Mouse (Mus musculus): ENCODE results near the gene Art3. TPM values are rescaled to one million over a fixed set of nuclear protein-coding genes. Genes with fewer than 3 reads are reported as not detected.

Gene Art3
- 0.78 and 2.5 TPM in 2 replicates for polyA plus RNA-seq (2014; fragmentation: Nextera tagmentation; extraction: Ambion mirVana)

DNA sequence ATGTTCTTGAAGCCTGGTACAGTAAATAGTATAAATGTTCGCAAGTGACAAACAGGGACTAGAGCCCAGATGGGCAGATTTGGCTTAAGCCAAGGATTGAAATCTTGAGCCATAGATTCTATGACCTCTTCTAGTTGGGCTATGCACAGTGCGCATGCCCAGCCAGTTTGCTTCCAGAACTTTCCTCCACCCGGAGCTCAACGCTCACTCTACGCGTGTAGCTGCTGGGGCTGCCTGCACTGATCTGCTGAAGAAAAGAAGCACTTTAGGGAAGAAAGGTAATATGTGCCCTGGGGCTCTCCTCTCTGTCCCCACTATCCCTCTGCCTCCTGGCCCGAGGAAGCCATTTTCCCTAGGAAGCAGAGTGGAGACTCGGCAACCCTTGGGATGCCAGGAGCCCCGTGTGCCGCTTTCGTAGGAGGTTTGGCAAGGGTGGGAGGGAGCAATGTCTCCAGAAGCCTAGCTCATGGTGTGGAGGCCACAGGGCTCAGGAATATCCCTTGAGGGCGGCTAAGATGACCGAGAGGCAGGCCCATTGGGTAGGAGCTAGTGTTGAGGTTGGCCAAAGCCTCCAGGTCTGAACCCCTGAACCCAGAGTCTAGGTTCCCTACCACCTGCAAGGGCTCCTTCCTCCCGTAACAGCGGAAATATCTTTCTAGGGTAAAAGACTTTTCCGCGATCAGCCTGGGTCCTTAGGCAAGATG, at the start of gene Art3:
Art3 (plus strand) TSS at position 193 of the 704 bp plus-strand sequence.
- no peak for DNase-seq (ENCODE audit: low spot score, missing footprints)
- WGBS = 94% methylated on average over 17 of the region's 17 CpGs
- no peak within 1 kb of the TSS for H3K4me2 ChIP-seq
- no peaks in the 10 kb centered on the region for H3K9me3 ChIP-seq (ENCODE audit: control insufficient read depth, low read length)
- no peak within 1 kb of the TSS for H3K4me3 ChIP-seq (ENCODE audit: low read depth, low read length)
- no peak within 1 kb of the TSS for H3K27ac ChIP-seq (ENCODE audit: low read depth, low read length)
- H3K36me3 ChIP-seq (ENCODE audit: control insufficient read depth, insufficient read depth, low read length) = no peaks in the 10 kb centered on the region
- H3K4me1 ChIP-seq (ENCODE audit: control insufficient read depth, insufficient read depth, low read length) = no peaks in the 10 kb centered on the region
- H3K9ac ChIP-seq (ENCODE audit: low read length) = no peak within 1 kb of the TSS
- no peaks in the 10 kb centered on the region for H3K27me3 ChIP-seq (ENCODE audit: control insufficient read depth, insufficient read depth, low read length)
- ATAC-seq (ENCODE audit: low FRiP score) = no peak

DNA sequence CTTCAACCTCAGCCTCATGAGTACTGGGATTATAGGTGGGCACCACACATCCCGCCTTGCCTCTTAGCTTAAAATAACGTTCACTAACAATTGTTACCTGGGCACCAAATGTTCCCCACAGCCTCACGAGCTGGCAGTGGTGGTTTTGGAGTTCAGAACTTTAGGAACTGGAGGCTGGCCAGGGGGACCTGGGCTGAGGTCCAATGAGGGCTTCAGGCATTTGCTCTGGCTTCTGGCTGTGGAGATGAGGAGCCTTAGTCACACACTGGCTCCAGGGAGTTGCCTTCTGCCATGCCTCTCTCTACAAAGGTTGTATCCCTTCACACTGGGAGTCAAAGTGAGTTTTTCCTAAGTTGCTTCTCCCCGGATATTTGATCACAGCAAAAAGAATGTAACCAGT, 49.1 kb upstream of the Art3 start:
- H3K27me3 ChIP-seq (ENCODE audit: control insufficient read depth, insufficient read depth, low read length) = no peaks in the 10 kb centered on the region
- DNase-seq (ENCODE audit: low spot score, missing footprints) (no peak), ATAC-seq (ENCODE audit: low FRiP score) (no peak)
- no peak overlapping the region for H3K9ac ChIP-seq (ENCODE audit: low read length)
- H3K36me3 ChIP-seq (ENCODE audit: control insufficient read depth, insufficient read depth, low read length) = no peaks in the 10 kb centered on the region
- H3K27ac ChIP-seq (ENCODE audit: low read depth, low read length) = no peak overlapping the region
- H3K9me3 ChIP-seq (ENCODE audit: control insufficient read depth, low read length) = no peaks in the 10 kb centered on the region
- WGBS = 80% methylated on average over 4 of the region's 4 CpGs
- H3K4me1 ChIP-seq (ENCODE audit: control insufficient read depth, insufficient read depth, low read length) = peaks cover 1% of the 10 kb centered on the region; the same call in 1 of the 2 replicates
- no peak overlapping the region for H3K4me3 ChIP-seq (ENCODE audit: low read depth, low read length)
- no peak overlapping the region for H3K4me2 ChIP-seq

DNA sequence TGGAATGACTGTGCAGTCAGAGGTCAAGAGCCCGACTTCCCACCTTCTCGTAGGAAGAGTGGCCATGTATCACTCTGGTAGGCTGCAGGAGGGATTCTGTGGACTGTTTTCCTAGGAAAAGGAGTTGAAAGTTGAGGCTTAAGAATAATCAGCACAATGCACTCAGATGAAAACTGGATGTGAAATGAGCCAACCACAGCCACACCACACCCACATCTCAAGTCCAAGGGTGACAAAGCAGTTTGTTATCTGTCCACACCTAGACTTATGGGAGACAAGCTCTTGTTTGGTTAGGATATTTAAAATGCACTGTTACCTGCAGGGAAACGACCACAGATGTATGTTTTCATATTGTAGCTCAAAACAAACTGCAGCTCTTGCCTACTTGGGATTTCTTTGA, 48.5 kb upstream of the Art3 start:
- 67% methylated on average over 3 of the region's 3 CpGs for WGBS
- no peak for DNase-seq (ENCODE audit: low spot score, missing footprints)
- ATAC-seq (ENCODE audit: low FRiP score) = no peak

DNA sequence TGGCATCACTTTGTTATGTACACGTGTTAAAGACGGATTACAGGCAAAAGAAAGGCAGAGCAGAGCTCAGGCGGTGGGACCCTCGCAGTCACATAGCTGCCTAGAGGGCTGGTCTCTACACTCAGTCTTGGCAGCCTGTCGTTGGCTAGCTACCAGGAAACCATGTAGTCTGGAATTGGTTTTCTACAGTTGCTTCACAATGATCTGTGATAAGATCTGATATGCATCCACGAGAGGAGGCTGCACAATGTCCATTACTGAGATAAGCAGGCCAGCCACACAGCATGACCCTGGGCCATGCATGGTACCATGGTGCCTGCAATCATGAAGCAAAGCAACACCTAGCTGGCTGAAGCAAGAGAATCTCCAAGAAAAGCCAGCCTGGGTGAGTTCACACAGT, 43.8 kb upstream of the Art3 start:
- peaks cover 10% of the 10 kb centered on the region for H3K36me3 ChIP-seq (ENCODE audit: control insufficient read depth, insufficient read depth, low read length)
- WGBS = 93% methylated on average over 6 of the region's 6 CpGs

More for the DNA sequence above, 48.5 kb upstream of the Art3 start:
- Histone ChIP-seq H3K4me1 (ENCODE audit: control insufficient read depth, insufficient read depth, low read length) (no peaks in the 10 kb centered on the region), H3K4me3 (ENCODE audit: low read depth, low read length) (no peak overlapping the region), H3K9ac (ENCODE audit: low read length) (no peak overlapping the region), H3K36me3 (ENCODE audit: control insufficient read depth, insufficient read depth, low read length) (no peaks in the 10 kb centered on the region), H3K27ac (ENCODE audit: low read depth, low read length) (no peak overlapping the region), H3K27me3 (ENCODE audit: control insufficient read depth, insufficient read depth, low read length) (no peaks in the 10 kb centered on the region), H3K9me3 (ENCODE audit: control insufficient read depth, low read length) (no peaks in the 10 kb centered on the region), H3K4me2 (no peak overlapping the region)

DNA sequence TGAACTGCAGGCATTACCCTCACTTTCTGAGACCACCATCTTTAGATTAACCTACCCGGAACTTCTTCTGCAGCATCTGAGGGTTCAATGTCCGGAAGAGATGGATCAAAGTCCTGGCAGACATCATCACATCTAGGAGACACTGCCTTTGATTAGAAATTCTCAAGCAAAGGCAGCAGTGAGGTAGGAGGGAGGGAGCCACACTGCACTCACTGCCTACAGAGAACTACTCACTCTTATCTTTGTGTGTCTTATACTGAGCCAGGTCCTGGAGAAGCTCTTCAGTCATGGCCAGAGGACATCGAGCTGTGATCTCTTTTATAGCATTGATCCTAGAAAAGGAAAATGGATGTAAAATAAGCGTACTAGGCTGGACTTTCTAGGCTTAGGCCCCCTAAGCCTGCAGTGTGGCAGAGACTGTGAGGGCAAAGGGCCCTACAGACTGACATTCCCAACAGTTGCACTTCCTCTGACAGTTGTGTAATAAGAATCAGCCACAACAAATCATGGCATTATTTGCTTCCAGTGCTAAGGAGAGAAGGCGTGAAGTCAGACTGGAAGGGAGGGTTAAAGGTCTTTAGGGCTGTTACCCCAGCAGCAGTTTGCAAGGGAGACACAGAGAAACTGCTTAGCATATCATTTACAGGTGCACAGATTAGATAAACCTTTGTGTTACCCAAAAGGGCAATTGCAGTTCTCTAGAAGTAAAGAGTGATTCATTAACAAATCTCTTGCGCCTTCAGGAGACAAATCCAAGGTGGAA, 39.8 kb upstream of the Art3 start:
- H3K4me3 ChIP-seq (ENCODE audit: low read depth, low read length) = no peak overlapping the region
- WGBS = 88% methylated on average over 6 of the region's 6 CpGs
- no peak overlapping the region for H3K27ac ChIP-seq (ENCODE audit: low read depth, low read length)
- peaks cover 18% of the 10 kb centered on the region for H3K36me3 ChIP-seq (ENCODE audit: control insufficient read depth, insufficient read depth, low read length)
- no peak overlapping the region for H3K9ac ChIP-seq (ENCODE audit: low read length)
- no peaks in the 10 kb centered on the region for H3K4me1 ChIP-seq (ENCODE audit: control insufficient read depth, insufficient read depth, low read length)
- ATAC-seq (ENCODE audit: low FRiP score) (no peak), DNase-seq (ENCODE audit: low spot score, missing footprints) (no peak)
- H3K27me3 ChIP-seq (ENCODE audit: control insufficient read depth, insufficient read depth, low read length) = no peaks in the 10 kb centered on the region
- H3K9me3 ChIP-seq (ENCODE audit: control insufficient read depth, low read length) = no peaks in the 10 kb centered on the region
- no peak overlapping the region for H3K4me2 ChIP-seq

More for the DNA sequence above, 43.8 kb upstream of the Art3 start:
- ATAC-seq (ENCODE audit: low FRiP score) = no peak
- no peak for DNase-seq (ENCODE audit: low spot score, missing footprints)
- no peaks in the 10 kb centered on the region for H3K9me3 ChIP-seq (ENCODE audit: control insufficient read depth, low read length)
- no peaks in the 10 kb centered on the region for H3K4me1 ChIP-seq (ENCODE audit: control insufficient read depth, insufficient read depth, low read length)
- no peak overlapping the region for H3K27ac ChIP-seq (ENCODE audit: low read depth, low read length)
- H3K9ac ChIP-seq (ENCODE audit: low read length) = no peak overlapping the region
- no peak overlapping the region for H3K4me3 ChIP-seq (ENCODE audit: low read depth, low read length)
- no peak overlapping the region for H3K4me2 ChIP-seq
- no peaks in the 10 kb centered on the region for H3K27me3 ChIP-seq (ENCODE audit: control insufficient read depth, insufficient read depth, low read length)

DNA sequence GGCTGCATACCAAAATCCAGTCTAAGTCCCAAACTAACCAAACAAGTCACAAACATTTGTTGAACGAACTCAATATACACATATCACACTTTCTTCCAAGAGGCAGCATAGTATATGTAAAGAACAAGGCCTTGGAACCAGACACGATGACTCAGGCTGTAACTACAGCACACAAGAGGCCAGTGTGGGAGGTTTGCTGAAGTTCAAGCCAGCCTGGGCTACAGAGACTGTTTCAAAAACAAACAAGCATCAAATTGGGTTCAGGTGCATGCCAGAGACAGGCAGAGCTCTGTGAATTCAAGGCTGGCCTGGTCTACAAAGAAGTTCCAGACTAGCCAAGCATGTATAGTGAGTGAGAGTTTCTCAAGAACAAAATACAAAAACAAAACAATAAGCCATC, 37.1 kb upstream of the Art3 start:
- no peak overlapping the region for H3K4me2 ChIP-seq
- WGBS = 98% methylated on average over 2 of the region's 2 CpGs
- H3K9me3 ChIP-seq (ENCODE audit: control insufficient read depth, low read length) = no peaks in the 10 kb centered on the region
- H3K9ac ChIP-seq (ENCODE audit: low read length) = no peak overlapping the region
- H3K4me3 ChIP-seq (ENCODE audit: low read depth, low read length) = no peak overlapping the region
- H3K36me3 ChIP-seq (ENCODE audit: control insufficient read depth, insufficient read depth, low read length) = peaks cover 21% of the 10 kb centered on the region
- H3K27me3 ChIP-seq (ENCODE audit: control insufficient read depth, insufficient read depth, low read length) = no peaks in the 10 kb centered on the region
- ATAC-seq (ENCODE audit: low FRiP score) (no peak), DNase-seq (ENCODE audit: low spot score, missing footprints) (no peak)
- no peaks in the 10 kb centered on the region for H3K4me1 ChIP-seq (ENCODE audit: control insufficient read depth, insufficient read depth, low read length)
- H3K27ac ChIP-seq (ENCODE audit: low read depth, low read length) = no peak overlapping the region

DNA sequence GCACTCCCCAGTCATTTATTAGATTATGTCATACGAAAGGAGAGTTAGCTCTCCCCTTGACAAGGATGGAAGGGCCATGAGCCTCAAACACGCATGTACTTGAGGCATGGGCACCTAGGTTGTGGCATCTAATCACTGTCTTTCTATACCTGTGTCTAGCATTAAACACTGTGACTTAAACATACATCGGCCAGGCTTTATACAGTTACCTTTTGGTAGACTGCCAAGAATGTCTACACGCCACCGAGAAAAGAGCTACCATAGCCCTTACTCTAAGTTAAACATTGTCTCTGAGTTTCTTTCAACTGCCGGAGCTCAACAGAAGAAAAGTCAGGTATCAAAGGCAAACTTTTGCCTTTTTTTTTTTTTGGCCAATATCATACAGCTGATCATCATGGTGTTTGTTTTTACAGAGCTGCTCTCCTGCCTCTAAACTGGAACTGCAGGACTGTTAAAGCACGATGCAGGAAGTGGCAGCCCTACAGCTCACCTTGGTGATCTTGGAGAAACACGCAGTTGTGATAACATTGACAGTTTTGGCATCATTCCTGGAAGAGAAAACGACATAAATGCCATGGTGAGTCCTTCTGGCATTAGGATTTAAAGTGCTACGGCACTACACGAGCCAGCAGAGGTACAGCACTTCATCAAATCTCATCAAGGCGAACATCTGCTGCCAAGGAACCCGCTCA, 29.3 kb upstream of the Art3 start:
- H3K4me2 ChIP-seq = no peak overlapping the region
- H3K27ac ChIP-seq (ENCODE audit: low read depth, low read length) = no peak overlapping the region
- peaks cover 25% of the 10 kb centered on the region for H3K36me3 ChIP-seq (ENCODE audit: control insufficient read depth, insufficient read depth, low read length)
- no peaks in the 10 kb centered on the region for H3K9me3 ChIP-seq (ENCODE audit: control insufficient read depth, low read length)
- no peak for DNase-seq (ENCODE audit: low spot score, missing footprints)
- no peak overlapping the region for H3K4me3 ChIP-seq (ENCODE audit: low read depth, low read length)
- no peak overlapping the region for H3K9ac ChIP-seq (ENCODE audit: low read length)
- no peaks in the 10 kb centered on the region for H3K4me1 ChIP-seq (ENCODE audit: control insufficient read depth, insufficient read depth, low read length)
- H3K27me3 ChIP-seq (ENCODE audit: control insufficient read depth, insufficient read depth, low read length) = no peaks in the 10 kb centered on the region
- no peak for ATAC-seq (ENCODE audit: low FRiP score)
- WGBS = 92% methylated on average over 13 of the region's 13 CpGs

DNA sequence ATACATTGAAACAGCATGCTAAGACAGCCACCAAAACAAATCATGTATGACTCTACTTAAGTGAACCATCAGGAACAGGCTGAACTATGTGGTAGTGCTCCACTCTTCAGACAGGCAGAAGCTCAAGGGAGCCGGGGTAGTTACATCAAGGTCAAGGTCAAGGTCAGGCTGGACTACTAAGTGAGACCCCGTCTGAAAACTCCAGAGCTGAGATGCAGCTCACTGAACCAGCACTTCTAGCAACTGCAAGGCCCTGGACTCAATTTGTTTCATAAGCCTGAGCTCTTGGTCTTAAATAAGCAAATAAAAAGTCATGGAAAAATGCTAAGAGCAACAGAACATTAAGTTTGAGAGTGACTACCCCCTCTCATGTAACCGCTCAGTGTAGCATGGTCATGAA, 27.3 kb upstream of the Art3 start:
- Histone ChIP-seq H3K4me3 (ENCODE audit: low read depth, low read length) (no peak overlapping the region), H3K36me3 (ENCODE audit: control insufficient read depth, insufficient read depth, low read length) (peaks cover 22% of the 10 kb centered on the region), H3K27ac (ENCODE audit: low read depth, low read length) (no peak overlapping the region), H3K9ac (ENCODE audit: low read length) (no peak overlapping the region), H3K27me3 (ENCODE audit: control insufficient read depth, insufficient read depth, low read length) (no peaks in the 10 kb centered on the region), H3K4me2 (no peak overlapping the region), H3K4me1 (ENCODE audit: control insufficient read depth, insufficient read depth, low read length) (peaks cover 7% of the 10 kb centered on the region), H3K9me3 (ENCODE audit: control insufficient read depth, low read length) (no peaks in the 10 kb centered on the region)
- DNase-seq (ENCODE audit: low spot score, missing footprints) (no peak), ATAC-seq (ENCODE audit: low FRiP score) (no peak)
- 93% methylated on average over 3 of the region's 3 CpGs for WGBS

All from midbrain, embryonic 11.5 days (tissue).